Mouse (Mus musculus) induced T-regulatory cell, adult 2 months (primary cell): ENCODE data around the gene BC067074.

ENCODE experiments used
- DNase-seq: peaks from one replicate; pipeline ENCODE4 v3.0.0-alpha.2; 2012; ENCODE audit warnings: low read depth

Gene BC067074

GRCm38 (mm10) chr13:113321972-113322371 lies 29.0 kb downstream of the BC067074 start:
- DNase-seq, result peak; percentile 78

GRCm38 (mm10) chr13:113324241-113324640 lies 31.3 kb downstream of the BC067074 start:
- no peak for DNase-seq

GRCm38 (mm10) chr13:113325678-113326077 lies 32.7 kb downstream of the BC067074 start:
- DNase-seq, result no peak

GRCm38 (mm10) chr13:113332256-113332655 lies 39.3 kb downstream of the BC067074 start:
- DNase-seq, result no peak

GRCm38 (mm10) chr13:113333374-113333773 lies 40.4 kb downstream of the BC067074 start:
- no peak for DNase-seq

GRCm38 (mm10) chr13:113333931-113334330 lies 41.0 kb downstream of the BC067074 start:
- DNase-seq, result no peak

GRCm38 (mm10) chr13:113334773-113335172 lies 41.8 kb downstream of the BC067074 start:
- no peak for DNase-seq

GRCm38 (mm10) chr13:113337223-113337858 lies 44.4 kb downstream of the BC067074 start:
- peak; percentile 69 for DNase-seq

- no peak for DNase-seq
Measured at GRCm38 (mm10) chr13:113340644-113341043, 47.7 kb downstream of the BC067074 start.

GRCm38 (mm10) chr13:113341161-113341560 lies 48.2 kb downstream of the BC067074 start:
- no peak for DNase-seq

- DNase-seq, result no peak
Measured at GRCm38 (mm10) chr13:113342355-113342919, 49.5 kb downstream of the BC067074 start.

GRCm38 (mm10) chr13:113350743-113351430 lies 57.9 kb downstream of the BC067074 start:
- DNase-seq, result no peak

GRCm38 (mm10) chr13:113353546-113353945 lies 60.6 kb downstream of the BC067074 start:
- no peak for DNase-seq

- no peak for DNase-seq
Measured at GRCm38 (mm10) chr13:113353955-113354354, 61.0 kb downstream of the BC067074 start.

GRCm38 (mm10) chr13:113355022-113355421 lies 62.1 kb downstream of the BC067074 start:
- DNase-seq, result no peak

GRCm38 (mm10) chr13:113357438-113358144 lies 64.6 kb downstream of the BC067074 start:
- DNase-seq, result no peak

GRCm38 (mm10) chr13:113359676-113360075 lies 66.7 kb downstream of the BC067074 start:
- DNase-seq, result no peak

GRCm38 (mm10) chr13:113365976-113366375 lies 73.0 kb downstream of the BC067074 start:
- DNase-seq, result no peak

- no peak for DNase-seq
Measured at GRCm38 (mm10) chr13:113368931-113369579, 76.1 kb downstream of the BC067074 start.

- no peak for DNase-seq
Measured at GRCm38 (mm10) chr13:113369622-113370021, 76.7 kb downstream of the BC067074 start.

- DNase-seq, result no peak
Measured at GRCm38 (mm10) chr13:113373291-113374083, 80.5 kb downstream of the BC067074 start.
